Mouse (Mus musculus) MEL (cell line): ENCODE measurements around the gene Cwc22.

Experiments
- CTCF ChIP-seq, 3 experiments: IDR thresholded peaks in 2 of 3; conservative IDR thresholded peaks in 1 of 3; 2 replicates each; pipeline ENCODE4 v1.5.1; 2011 to 2012; ENCODE audit warnings: low read length in 3 of 3, low read depth in 2 of 3, mild to moderate bottlenecking in 2 of 3, improper control_type of control experiment in 1 of 3, inconsistent platforms in 1 of 3, mixed read lengths in 1 of 3, moderate library complexity in 1 of 3; ENCODE audit not compliant: control insufficient read depth in 1 of 3, insufficient read depth in 1 of 3, poor library complexity in 1 of 3, severe bottlenecking in 1 of 3
- ETS1 ChIP-seq: IDR thresholded peaks from 2 replicates; pipeline ENCODE4 v1.6.1; 2012; ENCODE audit warnings: low read depth, mild to moderate bottlenecking, inconsistent platforms, low read length, improper control_type of control experiment, moderate library complexity
- POLR2A ChIP-seq, 2 experiments: IDR thresholded peaks; 2 replicates each; pipeline ENCODE4 v1.6.1; 2011 to 2012; ENCODE audit warnings: low read length in 2 of 2, mild to moderate bottlenecking in 2 of 2, control low read depth in 1 of 2, improper control_type of control experiment in 1 of 2, low read depth in 1 of 2, moderate library complexity in 1 of 2; ENCODE audit not compliant: control insufficient read depth in 1 of 2, insufficient read depth in 1 of 2, poor library complexity in 1 of 2
- SIN3A ChIP-seq: IDR thresholded peaks from 2 replicates; pipeline ENCODE4 v1.6.1; 2012; ENCODE audit warnings: low read length, improper control_type of control experiment, inconsistent platforms
- UBTF ChIP-seq: IDR thresholded peaks from 2 replicates; pipeline ENCODE4 v1.6.1; 2012; ENCODE audit warnings: low read depth, mild to moderate bottlenecking, inconsistent platforms, low read length, improper control_type of control experiment, moderate library complexity, borderline replicate concordance; ENCODE audit not compliant: insufficient read depth
- USF1 ChIP-seq: IDR thresholded peaks from 2 replicates; pipeline ENCODE4 v1.6.1; 2014; ENCODE audit warnings: low read depth, mild to moderate bottlenecking, inconsistent platforms, low read length, improper control_type of control experiment, moderate library complexity
- ZC3H11A ChIP-seq: IDR thresholded peaks from 2 replicates; pipeline ENCODE4 v1.6.1; 2012; ENCODE audit warnings: low read depth, mild to moderate bottlenecking, inconsistent platforms, low read length, improper control_type of control experiment

DNA sequence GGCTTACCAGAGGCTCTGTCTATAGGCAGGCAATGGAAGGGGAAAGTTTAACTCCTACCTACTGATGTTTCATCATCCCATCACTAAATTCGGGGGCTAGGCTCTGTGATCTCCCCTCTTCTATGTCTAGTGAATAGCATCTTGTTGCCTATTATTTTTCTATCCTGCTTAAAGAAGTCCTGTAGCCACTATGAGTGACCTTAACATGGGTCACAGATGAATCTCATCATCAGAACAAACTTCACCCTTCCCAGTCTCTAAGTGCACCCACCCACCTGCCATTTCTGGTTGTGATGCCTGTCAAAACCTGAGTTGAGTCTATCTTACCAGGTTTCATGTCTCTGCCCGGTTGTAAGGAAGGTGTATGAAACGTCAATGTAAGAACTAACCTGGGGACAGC lies 14.5 kb upstream of the Cwc22 start:
- TF ChIP-seq ETS1 (no peak), CTCF (IDR thresholded peaks at IDR 0.05 in 2 of 3, conservative IDR thresholded peaks at IDR 0.05 in 1 of 3; ENCODE audit: control insufficient read depth in 1 of 3, insufficient read depth in 1 of 3, low read depth in 2 of 3, low read length in 3 of 3, poor library complexity in 1 of 3, severe bottlenecking in 1 of 3) (no peak), POLR2A (IDR thresholded peaks at IDR 0.05; ENCODE audit: control insufficient read depth in 1 of 2, insufficient read depth in 1 of 2, low read depth in 1 of 2, low read length in 2 of 2, poor library complexity in 1 of 2) (no peak), SIN3A (no peak), UBTF (no peak), USF1 (no peak), ZC3H11A (no peak)
